Mouse (Mus musculus): Measurements from ENCODE around the gene Kdelr2. TPM values are rescaled to one million over a fixed set of nuclear protein-coding genes. Genes with fewer than 3 reads are reported as not detected.
"Not testable (repeated sequence)": the region's sequence is repeated elsewhere in the genome, so short reads cannot be mapped to it uniquely, and the experiment has no call there.

Gene Kdelr2
- 100 to 1,000 TPM; 114 to 116 TPM for total RNA-seq (2021)
- long read RNA-seq, experiment 1, transcript Kdelr2-201 (5 exons, 1,829 nt), result major isoform, 122 of 132 reads
- long read RNA-seq, experiment 1, partial matches to known transcripts, result 1 of 132 reads
- long read RNA-seq, experiment 1, other reads (novel, unspliced or antisense), result 9 of 132 reads
- long read RNA-seq, experiment 2, transcript Kdelr2-201 (5 exons, 1,829 nt), result major isoform, 24 of 25 reads
- long read RNA-seq, experiment 2, partial matches to known transcripts, result 0 of 25 reads
- long read RNA-seq, experiment 2, other reads (novel, unspliced or antisense), result 1 of 25 reads

- DNase-seq, result peak; percentile 95 to 98
Measured at GRCm38 (mm10) chr5:143403221-143404147, at the start of gene Kdelr2. TSS of gene Kdelr2 (plus strand) at chr5:143403838.

GRCm38 (mm10) chr5:143356017-143356416, 47.6 kb upstream of the Kdelr2 start:
- DNase-seq, result no peak

GRCm38 (mm10) chr5:143356686-143357388, 46.8 kb upstream of the Kdelr2 start, which contains the start of gene Grid2ip:
TSS of gene Grid2ip (plus strand) at chr5:143357338.
- DNase-seq, result no peak

GRCm38 (mm10) chr5:143357564-143357963, 46.1 kb upstream of the Kdelr2 start:
- DNase-seq, result no peak

GRCm38 (mm10) chr5:143359263-143359662, 44.4 kb upstream of the Kdelr2 start:
- no peak for DNase-seq

DNA sequence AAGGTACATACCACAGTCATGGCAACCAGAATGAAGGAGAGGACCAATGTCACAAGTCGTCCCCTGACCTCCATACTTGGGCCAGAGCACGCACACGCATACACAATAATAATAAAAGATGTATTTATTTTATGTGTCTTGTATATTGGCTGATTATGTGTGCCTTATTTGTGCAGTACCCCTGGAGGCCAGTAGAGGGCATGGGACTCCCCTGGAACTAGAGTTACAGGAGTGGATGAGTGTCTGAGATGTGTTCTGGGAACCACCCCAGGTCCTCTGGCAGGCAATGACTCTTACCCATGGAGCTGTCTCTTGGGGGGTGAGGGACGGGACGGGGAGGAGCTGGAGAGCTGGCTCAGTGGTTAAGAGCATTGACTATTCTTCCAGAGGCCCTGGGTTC, 43.6 kb upstream of the Kdelr2 start:
- peak in 1 of 2 experiments; percentile 25 for DNase-seq

- DNase-seq, result no peak
Measured at GRCm38 (mm10) chr5:143361428-143361827, 42.2 kb upstream of the Kdelr2 start.

- peak in 1 of 2 experiments; percentile 28 for DNase-seq
Measured at GRCm38 (mm10) chr5:143363678-143364615, 39.7 kb upstream of the Kdelr2 start.

DNA sequence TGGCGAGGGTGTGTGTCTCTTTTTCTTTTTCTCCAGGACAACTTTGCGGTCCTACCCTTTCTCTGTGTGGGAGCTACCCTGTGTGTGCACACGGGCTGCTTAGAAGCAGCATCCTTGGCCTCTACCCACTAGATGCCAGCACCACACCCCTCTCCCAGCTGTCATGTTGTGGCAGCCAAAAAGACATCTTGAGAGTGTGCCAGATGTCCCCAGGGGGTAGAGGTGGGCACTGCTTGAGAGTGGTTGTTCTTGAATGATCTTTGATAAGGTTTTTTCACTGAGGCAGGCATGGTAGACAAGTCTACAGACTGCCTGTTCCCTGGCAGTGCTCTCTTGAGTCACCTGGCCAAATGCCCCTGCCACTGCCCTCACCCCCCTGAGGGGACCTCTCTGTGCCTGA, 35.7 kb upstream of the Kdelr2 start:
- DNase-seq, result no peak

GRCm38 (mm10) chr5:143369611-143370255, 33.9 kb upstream of the Kdelr2 start:
- peak in 1 of 2 experiments; percentile 27 for DNase-seq

DNA sequence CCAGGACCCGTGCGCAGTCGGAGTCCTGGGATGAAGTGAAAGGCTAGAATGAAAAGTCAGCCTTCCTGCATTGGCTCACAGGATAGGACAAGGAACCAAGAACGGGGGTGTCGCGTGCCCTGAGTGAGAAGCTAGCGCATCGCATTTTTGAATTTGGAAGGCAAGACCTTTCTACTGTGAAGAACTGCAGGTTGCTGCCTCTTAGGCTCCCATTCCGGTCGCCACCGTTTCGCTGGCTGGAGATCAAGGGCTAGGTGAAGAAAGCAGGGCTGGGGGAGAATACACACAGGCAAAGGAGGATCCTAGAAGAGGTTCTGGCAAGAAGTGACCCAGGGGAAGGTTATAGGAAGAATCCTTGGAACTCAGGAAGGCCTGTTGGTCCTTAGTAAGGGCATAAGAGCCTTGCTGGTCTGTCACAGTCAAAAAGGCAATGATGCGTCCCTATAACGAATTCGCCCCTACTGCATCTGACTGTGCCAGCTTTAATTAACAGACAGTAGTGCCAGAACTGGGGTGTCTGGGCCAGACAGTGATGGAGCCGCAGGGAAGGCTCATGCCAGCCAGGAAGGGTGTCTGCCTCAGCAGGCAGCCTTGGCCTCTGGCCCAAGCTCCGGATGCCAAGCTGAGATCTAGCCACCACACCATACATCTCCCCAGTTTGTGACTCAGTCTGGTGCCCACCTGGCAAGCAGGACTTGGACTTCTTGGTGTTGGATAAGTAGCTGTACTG, 33.1 kb upstream of the Kdelr2 start:
- DNase-seq, result no peak

GRCm38 (mm10) chr5:143371146-143371510, 32.5 kb upstream of the Kdelr2 start:
- DNase-seq, result no peak

DNA sequence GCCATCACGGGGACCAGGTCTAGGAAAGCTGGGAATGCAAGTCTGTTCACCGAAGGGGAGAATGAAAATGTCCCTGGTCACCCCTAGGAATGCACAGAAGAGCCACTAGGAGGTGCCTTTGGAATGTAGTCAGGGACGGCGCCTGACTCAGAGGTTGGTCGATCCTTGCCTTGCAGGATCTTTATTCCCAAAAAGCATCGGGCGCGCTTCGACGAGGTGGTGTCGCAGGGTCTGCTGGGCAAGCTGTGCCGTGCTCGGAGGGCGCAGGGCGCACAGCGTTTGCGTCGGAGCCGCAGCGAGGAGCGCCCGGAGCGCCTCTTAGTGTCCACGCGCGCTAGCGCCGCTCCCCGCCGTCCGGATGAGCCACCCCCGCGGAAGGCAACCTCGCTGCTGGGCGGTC, 30.8 kb upstream of the Kdelr2 start:
- peak in 1 of 2 experiments; percentile 35 for DNase-seq

GRCm38 (mm10) chr5:143375242-143375641, 28.4 kb upstream of the Kdelr2 start:
- DNase-seq, result peak; percentile 72 to 79

GRCm38 (mm10) chr5:143376156-143376555, 27.5 kb upstream of the Kdelr2 start:
- no peak for DNase-seq

GRCm38 (mm10) chr5:143386797-143387621, 16.6 kb upstream of the Kdelr2 start:
- peak in 1 of 2 experiments; percentile 43 for DNase-seq

- no peak for DNase-seq
Measured at GRCm38 (mm10) chr5:143394184-143394583, 9.5 kb upstream of the Kdelr2 start.

DNA sequence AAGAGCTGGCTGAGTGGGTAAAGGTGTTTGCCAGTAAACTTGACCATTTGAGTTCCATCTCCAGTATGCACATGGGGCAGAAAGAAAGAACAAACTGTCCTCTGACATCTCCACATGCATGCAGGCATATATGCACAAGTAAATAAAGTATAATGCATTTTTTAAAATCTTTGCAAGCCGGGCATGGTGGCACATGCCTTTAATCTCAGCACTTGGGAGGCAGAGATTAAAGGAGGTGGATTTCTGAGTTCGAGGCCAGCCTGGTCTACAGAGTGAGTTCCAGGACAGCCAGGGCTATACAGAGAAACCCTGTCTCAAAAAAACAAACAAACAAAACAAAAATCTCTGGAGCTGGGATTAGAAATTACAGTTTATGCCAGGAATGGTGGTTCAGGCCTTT, 8.7 kb upstream of the Kdelr2 start:
- DNase-seq, result not testable (repeated sequence)

DNA sequence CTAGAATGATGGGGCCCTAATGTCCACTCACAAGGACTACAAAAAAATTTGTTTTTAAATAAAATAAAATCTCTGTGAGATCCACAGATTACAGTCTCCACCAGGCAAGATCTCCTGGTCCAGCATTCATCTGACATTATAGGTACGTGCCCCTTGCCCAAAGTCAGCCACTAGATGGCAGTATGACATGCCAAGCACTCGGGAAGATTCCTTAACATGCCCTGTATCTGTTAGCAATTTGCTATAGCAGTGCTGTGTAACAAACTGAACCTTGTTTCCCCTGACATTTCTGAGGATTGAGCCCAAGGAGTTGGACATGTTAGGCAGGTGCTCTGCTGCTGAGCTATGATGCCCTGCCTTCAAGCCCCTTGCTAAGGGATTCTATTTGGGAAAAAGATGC, 8.0 kb upstream of the Kdelr2 start:
- peak in 1 of 2 experiments; percentile 22 for DNase-seq
